Mouse (Mus musculus) forebrain, embryonic 16.5 days (tissue): ENCODE results near the gene Tpd52l2. TPM values are rescaled to one million over a fixed set of nuclear protein-coding genes. Genes with fewer than 3 reads are reported as not detected.

Experiments used
- ATAC-seq: fragments of 200-750 bp; cut with Nextera tagmentation; 2 replicates; pipeline ENCODE4 v1.8.0; 2017; ENCODE audit warnings: mild to moderate bottlenecking, moderate library complexity
- H3K27ac ChIP-seq: fragments of 300-500 bp; sonication (generic); 2 replicates; pipeline ENCODE4 v1.5.1; 2014; ENCODE audit warnings: low read length, control low read depth
- H3K27me3 ChIP-seq: fragments of 300-500 bp; sonication (generic); replicated peaks from 2 replicates; pipeline ENCODE4 v1.6.1; 2014; ENCODE audit warnings: low read length; ENCODE audit not compliant: control insufficient read depth, insufficient read depth
- H3K36me3 ChIP-seq: fragments of 300-500 bp; sonication (generic); 2 replicates; pipeline ENCODE4 v1.6.1; 2014; ENCODE audit not compliant: control insufficient read depth, insufficient read depth
- H3K4me1 ChIP-seq: fragments of 300-500 bp; sonication (generic); replicated peaks from 2 replicates; pipeline ENCODE4 v1.6.1; 2014; ENCODE audit warnings: low read length; ENCODE audit not compliant: control insufficient read depth, insufficient read depth
- H3K4me2 ChIP-seq: fragments of 300-500 bp; sonication (generic); 2 replicates; pipeline ENCODE4 v1.6.1; 2014; ENCODE audit warnings: mild to moderate bottlenecking, low read length, control low read depth
- H3K4me3 ChIP-seq: fragments of 300-500 bp; sonication (generic); replicated peaks from 2 replicates; pipeline ENCODE4 v1.5.1; 2014; ENCODE audit warnings: mild to moderate bottlenecking, low read length, control low read depth
- H3K9ac ChIP-seq: fragments of 300-500 bp; sonication (generic); replicated peaks from 2 replicates; pipeline ENCODE4 v1.6.1; 2014; ENCODE audit warnings: low read depth, low read length, control low read depth
- H3K9me3 ChIP-seq: fragments of 300-500 bp; sonication (generic); 2 replicates; pipeline ENCODE4 v1.6.1; 2016; ENCODE audit warnings: low read length; ENCODE audit not compliant: control insufficient read depth
- WGBS: fragments of 180-500 bp; shearing (Covaris S2); extraction: QIAGEN DNeasy Blood & Tissue Kit; methylation state at CpG from one replicate; pipeline ENCODE4 v1.1.7; 2014; 5-methylcytosine and 5-hydroxymethylcytosine counted together
- polyA plus RNA-seq: library from polyadenylated mRNA; unstranded; fragments of >200 nt; fragmentation: Nextera tagmentation; extraction: Ambion mirVana; gene quantifications from 2 replicates; pipeline ENCODE4 v1.2.1, GENCODE M21; 2015

Tpd52l2 gene
- polyA plus RNA-seq, 1 experiment from 2014 or later = 135 TPM

- Histone ChIP-seq H3K27ac (no peak overlapping the region), H3K27me3 (no peaks in the 10 kb centered on the region), H3K36me3 (no peaks in the 10 kb centered on the region), H3K4me1 (peaks cover 19% of the 10 kb centered on the region), H3K4me2 (no peak overlapping the region), H3K9ac (no peak overlapping the region), H3K9me3 (no peaks in the 10 kb centered on the region), H3K4me3 (no peak overlapping the region)
- no peak for ATAC-seq
- 73% methylated on average over 5 of the region's 5 CpGs for WGBS
These were observed 25.9 kb downstream of the Tpd52l2 start for GRCm38 (mm10) chr2:181522811-181523210.

DNA sequence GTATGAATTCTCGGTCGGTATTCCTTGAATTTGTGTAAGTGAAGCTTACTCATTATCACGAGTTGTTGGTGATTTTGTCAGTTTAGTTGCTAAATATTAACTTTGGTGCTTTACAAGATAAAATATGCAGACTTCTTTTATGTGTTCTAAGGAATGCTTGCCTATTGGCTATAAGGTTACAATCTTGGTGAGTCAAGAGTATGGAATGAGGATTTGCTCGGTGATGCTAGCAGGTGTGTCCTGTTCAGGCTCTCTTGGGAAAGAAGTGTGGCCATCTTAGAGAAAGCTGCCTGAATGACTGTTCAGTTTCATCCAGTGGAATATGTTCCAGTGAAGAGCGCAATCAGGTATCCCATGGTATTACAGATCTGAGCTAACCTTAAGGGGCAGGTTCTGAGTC, 28.6 kb downstream of the Tpd52l2 start:
- Histone ChIP-seq H3K27ac (no peak overlapping the region), H3K9me3 (no peaks in the 10 kb centered on the region), H3K36me3 (no peaks in the 10 kb centered on the region), H3K27me3 (no peaks in the 10 kb centered on the region), H3K4me3 (no peak overlapping the region), H3K4me1 (peaks cover 13% of the 10 kb centered on the region), H3K9ac (no peak overlapping the region), H3K4me2 (no peak overlapping the region)
- WGBS = 92% methylated on average over 5 of the region's 5 CpGs
- ATAC-seq = no peak

- no peak for ATAC-seq
- 93% methylated on average over 1 of the region's 1 CpGs for whole genome bisulfite sequencing
- no peaks in the 10 kb centered on the region for H3K36me3 ChIP-seq
These were observed 32.1 kb downstream of the Tpd52l2 start for GRCm38 (mm10) chr2:181529076-181529475.

DNA sequence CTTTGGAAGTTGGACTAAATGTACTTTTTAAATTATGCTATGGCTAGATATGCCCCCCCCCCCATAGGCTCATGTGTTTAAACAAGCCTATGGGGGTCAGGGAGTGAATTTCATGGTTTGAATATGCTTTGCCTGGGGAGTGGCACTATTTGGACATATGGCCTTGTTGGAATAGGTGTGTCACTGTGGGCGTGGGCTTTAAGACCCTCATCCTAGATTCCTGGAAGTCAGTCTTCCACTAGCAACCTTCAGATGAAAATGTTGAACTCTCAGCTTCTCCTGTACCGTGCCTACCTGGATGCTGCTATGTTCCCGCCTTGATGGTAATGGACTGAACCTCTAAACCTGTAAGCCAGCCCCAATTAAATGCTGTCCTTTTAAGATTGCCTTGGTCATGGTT, 35.6 kb downstream of the Tpd52l2 start:
- Histone ChIP-seq H3K9ac (no peak overlapping the region), H3K4me3 (no peak overlapping the region), H3K36me3 (no peaks in the 10 kb centered on the region), H3K9me3 (no peaks in the 10 kb centered on the region), H3K4me1 (peaks cover 2% of the 10 kb centered on the region), H3K4me2 (no peak overlapping the region), H3K27ac (no peak overlapping the region), H3K27me3 (no peaks in the 10 kb centered on the region)
- 99% methylated on average over 3 of the region's 3 CpGs for WGBS
- ATAC-seq = no peak

More at GRCm38 (mm10) chr2:181529076-181529475, 32.1 kb downstream of the Tpd52l2 start:
- no peak overlapping the region for H3K27ac ChIP-seq
- no peak overlapping the region for H3K4me2 ChIP-seq
- no peak overlapping the region for H3K4me3 ChIP-seq
- no peak overlapping the region for H3K9ac ChIP-seq
- no peaks in the 10 kb centered on the region for H3K9me3 ChIP-seq
- no peaks in the 10 kb centered on the region for H3K27me3 ChIP-seq
- H3K4me1 ChIP-seq = no peaks in the 10 kb centered on the region

DNA sequence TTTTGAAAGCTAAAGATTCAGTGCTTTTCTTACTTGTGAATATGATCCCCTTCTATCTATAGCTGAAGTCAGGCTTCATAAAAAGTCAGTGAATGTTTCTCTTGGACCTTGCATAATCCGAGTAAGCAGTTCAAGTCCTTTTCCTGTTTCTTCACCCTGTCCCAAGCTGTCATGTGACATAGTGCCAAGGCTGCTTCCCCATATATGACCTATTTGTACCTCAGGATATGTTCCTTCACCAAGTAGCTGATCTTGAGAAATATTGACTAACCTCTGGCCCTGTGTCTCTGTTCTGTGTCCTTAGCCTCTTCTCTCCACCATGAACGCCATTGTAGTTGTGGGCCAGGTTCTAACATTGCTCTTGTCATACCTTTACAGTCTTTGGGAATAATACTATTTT, 39.5 kb downstream of the Tpd52l2 start:
- Histone ChIP-seq H3K27me3 (no peaks in the 10 kb centered on the region), H3K4me2 (no peak overlapping the region), H3K4me1 (peaks cover 7% of the 10 kb centered on the region), H3K9me3 (no peaks in the 10 kb centered on the region), H3K36me3 (no peaks in the 10 kb centered on the region), H3K9ac (no peak overlapping the region), H3K4me3 (no peak overlapping the region), H3K27ac (no peak overlapping the region)
- WGBS = 95% methylated on average over 2 of the region's 2 CpGs
- ATAC-seq = no peak

DNA sequence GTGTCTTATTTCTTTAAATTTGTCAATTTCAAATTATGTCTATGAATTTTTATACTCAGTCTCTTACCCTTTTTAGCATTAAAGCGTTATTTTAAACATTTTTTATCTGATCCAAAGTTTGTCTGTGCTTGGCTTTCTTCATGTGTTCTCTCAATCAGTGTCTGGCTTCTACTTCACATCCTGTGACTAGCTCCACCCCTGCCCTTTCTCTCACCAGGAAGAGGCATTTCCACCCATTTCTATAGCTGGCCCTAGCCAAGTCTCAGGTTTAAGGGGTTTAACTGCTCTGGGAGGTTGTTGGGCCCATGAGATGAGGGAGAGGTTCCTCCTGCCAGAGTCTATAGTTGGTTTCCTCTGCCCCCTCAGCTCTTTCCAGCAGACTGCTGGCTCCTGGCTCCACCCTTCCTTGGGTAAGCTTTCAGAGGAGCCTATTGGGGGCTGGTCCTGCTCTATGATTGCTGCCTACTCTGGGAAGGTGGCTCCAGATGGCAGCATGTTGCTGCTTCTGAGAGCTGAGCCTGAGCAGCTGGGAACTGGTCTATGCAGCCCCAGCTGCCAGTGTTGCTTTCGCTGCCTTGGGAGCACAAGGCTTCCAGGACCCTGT, 40.6 kb downstream of the Tpd52l2 start:
- H3K27ac ChIP-seq = peak overlapping the region; percentile 66
- no peaks in the 10 kb centered on the region for H3K36me3 ChIP-seq
- peaks cover 7% of the 10 kb centered on the region for H3K4me1 ChIP-seq
- no peak overlapping the region for H3K9ac ChIP-seq
- H3K27me3 ChIP-seq = no peaks in the 10 kb centered on the region
- H3K4me3 ChIP-seq = no peak overlapping the region
- peak; percentile 75; the same call in 1 of the 2 replicates for ATAC-seq
- 70% methylated on average over 2 of the region's 2 CpGs for WGBS
- H3K4me2 ChIP-seq = no peak overlapping the region
- H3K9me3 ChIP-seq = no peaks in the 10 kb centered on the region

DNA sequence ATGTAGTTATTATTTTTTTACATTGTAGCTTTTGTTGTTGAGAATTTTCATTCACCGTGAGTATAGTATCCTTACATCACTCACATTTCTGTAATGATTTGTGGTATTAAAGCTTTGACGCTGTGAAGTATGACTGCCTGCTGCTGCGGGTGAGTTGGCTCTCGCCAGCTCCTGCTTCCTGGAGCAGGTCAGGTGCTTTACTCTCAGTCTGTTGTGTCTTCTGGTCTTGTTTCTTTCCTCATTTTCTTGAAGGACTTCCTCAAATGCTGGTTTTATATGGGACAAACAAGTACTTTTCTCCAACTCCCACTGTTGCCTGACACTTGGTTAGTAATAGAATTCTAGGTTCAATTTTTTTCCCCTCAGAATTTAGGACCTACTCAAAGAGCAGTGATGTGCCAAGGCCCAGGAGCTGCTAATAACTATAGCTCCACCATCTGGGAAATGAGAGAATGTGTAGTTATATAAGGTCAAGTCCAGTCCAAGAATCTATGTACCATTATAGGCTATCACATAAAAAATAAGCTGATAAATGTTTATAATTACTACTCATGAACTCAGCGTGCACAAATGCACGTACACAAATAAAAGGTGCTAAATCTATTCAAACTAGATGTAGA, 44.9 kb downstream of the Tpd52l2 start:
- Histone ChIP-seq H3K9ac (no peak overlapping the region), H3K4me2 (no peak overlapping the region), H3K27me3 (no peaks in the 10 kb centered on the region), H3K4me1 (peaks cover 7% of the 10 kb centered on the region), H3K9me3 (no peaks in the 10 kb centered on the region), H3K4me3 (no peak overlapping the region), H3K36me3 (peaks cover 4% of the 10 kb centered on the region; the same call in 1 of the 2 replicates), H3K27ac (no peak overlapping the region)
- 91% methylated on average over 6 of the region's 6 CpGs for WGBS
- ATAC-seq = no peak

GRCm38 (mm10) chr2:181546142-181546541, 49.2 kb downstream of the Tpd52l2 start:
- H3K9ac ChIP-seq = no peak overlapping the region
- no peaks in the 10 kb centered on the region for H3K27me3 ChIP-seq
- WGBS = 97% methylated on average over 7 of the region's 7 CpGs
- ATAC-seq = no peak
- H3K27ac ChIP-seq = no peak overlapping the region
- H3K4me3 ChIP-seq = no peak overlapping the region
- H3K9me3 ChIP-seq = no peaks in the 10 kb centered on the region
- H3K4me2 ChIP-seq = no peak overlapping the region
- H3K4me1 ChIP-seq = no peaks in the 10 kb centered on the region
- H3K36me3 ChIP-seq = peaks cover 31% of the 10 kb centered on the region

- no peak overlapping the region for H3K4me3 ChIP-seq
- H3K9ac ChIP-seq = no peak overlapping the region
- ATAC-seq = no peak
- no peak overlapping the region for H3K4me2 ChIP-seq
- no peaks in the 10 kb centered on the region for H3K4me1 ChIP-seq
- H3K36me3 ChIP-seq = peaks cover 44% of the 10 kb centered on the region
- no peaks in the 10 kb centered on the region for H3K27me3 ChIP-seq
- H3K27ac ChIP-seq = no peak overlapping the region
- 82% methylated on average over 1 of the region's 1 CpGs for WGBS
- no peaks in the 10 kb centered on the region for H3K9me3 ChIP-seq
These were observed 51.3 kb downstream of the Tpd52l2 start for GRCm38 (mm10) chr2:181548227-181548626.
